Mouse (Mus musculus) ES-E14 (cell line): ENCODE results near the gene Papss2.

ENCODE experiments used
- CHD2 ChIP-seq: IDR thresholded peaks from 2 replicates; pipeline ENCODE4 v1.6.1; 2014; ENCODE audit warnings: mild to moderate bottlenecking, low read depth, low read length, inconsistent platforms
- HCFC1 ChIP-seq: IDR thresholded peaks from 2 replicates; pipeline ENCODE4 v1.6.1; 2012; ENCODE audit warnings: low read length, inconsistent platforms, borderline replicate concordance; ENCODE audit not compliant: insufficient read depth
- ZC3H11A ChIP-seq: IDR thresholded peaks from 2 replicates; pipeline ENCODE4 v1.6.1; 2012; ENCODE audit warnings: low read depth, mild to moderate bottlenecking, inconsistent platforms, low read length, borderline replicate concordance

GRCm38 (mm10) chr19:32620859-32621445 is 25.4 kb downstream of the Papss2 start:
- TF ChIP-seq CHD2 (no peak), HCFC1 (no peak), ZC3H11A (no peak)
